Mouse (Mus musculus) common myeloid progenitor, adult 5-6 weeks (primary cell): Measurements from ENCODE around the gene C1qtnf3. TPM values are rescaled to one million over a fixed set of nuclear protein-coding genes. Genes with fewer than 3 reads are reported as not detected.

ENCODE experiments used
- ATAC-seq: replicated peaks from 2 replicates; pipeline ENCODE4 v1.8.0; 2016; ENCODE audit warnings: low read depth, mild to moderate bottlenecking, moderate TSS enrichment, inconsistent platforms; ENCODE audit not compliant: poor library complexity, severe bottlenecking
- total RNA-seq: library from RNA; stranded (forward); fragments of 200-1000, 187-1606 nt; gene quantifications from 2 replicates; pipeline ENCODE4 v1.2.3, GENCODE M21; 2017

Gene C1qtnf3
- total RNA-seq, 1 experiment from 2014 or later, result not detected

- ATAC-seq, result no peak
These were observed 62.8 kb downstream of the C1qtnf3 start for GRCm38 (mm10) chr15:11014931-11015330.

GRCm38 (mm10) chr15:11026801-11027561, 74.8 kb downstream of the C1qtnf3 start:
- ATAC-seq, result no peak

Other genes starting within 250 kb of the C1qtnf3 start
- 9.6 and 11.1 TPM in 2 replicates for gene Rai14, start 237.7 kb upstream of the C1qtnf3 start, total RNA-seq
- gene Amacr, start 29.4 kb downstream of the C1qtnf3 start, total RNA-seq, result 1.4 and 3.4 TPM in 2 replicates
- gene Slc45a2, start 48.4 kb downstream of the C1qtnf3 start, total RNA-seq, result not detected in 2 replicates
- gene Rxfp3, start 85.7 kb downstream of the C1qtnf3 start, total RNA-seq, result not detected in 2 replicates
- 0.58 and 0.59 TPM in 2 replicates for gene Adamts12, start 112.5 kb downstream of the C1qtnf3 start, total RNA-seq